Mouse (Mus musculus) ovary, adult 18-20 months (tissue): ENCODE measurements at regions not wholly inside any gene's neighbourhood (a gene's known extent, or its start where the extent isn't known, plus 50 kb on each side); places are given as distances from the start of the nearest gene placed in this dataset.
"Not testable (repeated sequence)": the region's sequence is repeated elsewhere in the genome, so short reads cannot be mapped to it uniquely, and the experiment has no call there.

Source experiments
- DNase-seq: peaks from one replicate; pipeline ENCODE4 v3.0.0; 2022; ENCODE audit warnings: low spot score, mixed read lengths

GRCm38 (mm10) chr17:81319605-81320004 lies 122.0 kb upstream of the Gm11096 start:
- DNase-seq = no peak

GRCm38 (mm10) chr17:81316655-81317054 lies 124.9 kb upstream of the Gm11096 start:
- DNase-seq = no peak

- DNase-seq = no peak
Measured at GRCm38 (mm10) chr17:81305880-81306279, 135.7 kb upstream of the Gm11096 start.

GRCm38 (mm10) chr17:81304574-81304973 lies 137.0 kb upstream of the Gm11096 start:
- no peak for DNase-seq

GRCm38 (mm10) chr17:81302490-81302889 lies 139.1 kb upstream of the Gm11096 start:
- DNase-seq = no peak

GRCm38 (mm10) chr17:81291829-81292228 lies 149.7 kb upstream of the Gm11096 start:
- DNase-seq = no peak

GRCm38 (mm10) chr17:81282543-81282942 lies 159.0 kb upstream of the Gm11096 start:
- DNase-seq = no peak

GRCm38 (mm10) chr17:81270235-81270634 lies 171.3 kb upstream of the Gm11096 start:
- DNase-seq = no peak

- no peak for DNase-seq
Measured at GRCm38 (mm10) chr17:81261957-81262356, 179.6 kb upstream of the Gm11096 start.

- no peak for DNase-seq
Measured at GRCm38 (mm10) chr17:81260036-81260435, 181.5 kb upstream of the Gm11096 start.

GRCm38 (mm10) chr17:81256106-81256505 lies 185.5 kb upstream of the Gm11096 start:
- DNase-seq = no peak

GRCm38 (mm10) chr17:81250748-81251147 lies 185.9 kb upstream of the Thumpd2 start:
- no peak for DNase-seq

GRCm38 (mm10) chr17:81246156-81246555 lies 181.3 kb upstream of the Thumpd2 start:
- DNase-seq = no peak

GRCm38 (mm10) chr17:81231771-81232170 lies 166.9 kb upstream of the Thumpd2 start:
- DNase-seq = not testable (repeated sequence)

- DNase-seq = no peak
Measured at GRCm38 (mm10) chr17:81225281-81225680, 160.4 kb upstream of the Thumpd2 start.

GRCm38 (mm10) chr17:81221436-81221835 lies 156.6 kb upstream of the Thumpd2 start:
- no peak for DNase-seq

- DNase-seq = no peak
Measured at GRCm38 (mm10) chr17:81214844-81215243, 150.0 kb upstream of the Thumpd2 start.

- DNase-seq = no peak
Measured at GRCm38 (mm10) chr17:81212043-81212442, 147.2 kb upstream of the Thumpd2 start.

- no peak for DNase-seq
Measured at GRCm38 (mm10) chr17:81210389-81210788, 145.5 kb upstream of the Thumpd2 start.

- DNase-seq = no peak
Measured at GRCm38 (mm10) chr17:81209323-81209722, 144.4 kb upstream of the Thumpd2 start.

- DNase-seq = no peak
Measured at GRCm38 (mm10) chr17:81201052-81201451, 136.2 kb upstream of the Thumpd2 start.

- no peak for DNase-seq
Measured at GRCm38 (mm10) chr17:81194006-81194405, 129.1 kb upstream of the Thumpd2 start.

- DNase-seq = no peak
Measured at GRCm38 (mm10) chr17:81193230-81193871, 128.5 kb upstream of the Thumpd2 start.

GRCm38 (mm10) chr17:81189996-81190395 lies 125.1 kb upstream of the Thumpd2 start:
- DNase-seq = peak; percentile 3
